Mouse (Mus musculus): ENCODE data around the gene Gm49380.

Gene Gm49380

GRCm38 (mm10) chr9:44113105-44113789, at the start of gene Gm49380, which contains the start of gene Rnf26:
Gm49380 (minus strand) TSS chr9:44113500.
Rnf26 (minus strand) TSS chr9:44113517.
- DNase-seq: peak; percentile 95

- no peak for DNase-seq
Measured at GRCm38 (mm10) chr9:44159886-44160285, 46.6 kb upstream of the Gm49380 start.

- peak; percentile 32 for DNase-seq
Measured at GRCm38 (mm10) chr9:44147290-44147689, 34.0 kb upstream of the Gm49380 start.

GRCm38 (mm10) chr9:44144718-44145060, 31.4 kb upstream of the Gm49380 start:
- DNase-seq: no peak

GRCm38 (mm10) chr9:44144023-44144717, 30.9 kb upstream of the Gm49380 start:
- DNase-seq: no peak

GRCm38 (mm10) chr9:44143421-44143820, 30.1 kb upstream of the Gm49380 start:
- DNase-seq: no peak

- no peak for DNase-seq
Measured at GRCm38 (mm10) chr9:44141951-44142350, 28.7 kb upstream of the Gm49380 start.

- no peak for DNase-seq
Measured at GRCm38 (mm10) chr9:44137846-44138245, 24.5 kb upstream of the Gm49380 start.

GRCm38 (mm10) chr9:44135731-44136411, 22.6 kb upstream of the Gm49380 start:
- DNase-seq: no peak

- DNase-seq: peak; percentile 61
Measured at GRCm38 (mm10) chr9:44134851-44135730, 21.8 kb upstream of the Gm49380 start.

GRCm38 (mm10) chr9:44134101-44134850, 21.0 kb upstream of the Gm49380 start, which contains the start of gene Mcam:
Mcam (plus strand) TSS chr9:44134469.
- peak; percentile 58 for DNase-seq

GRCm38 (mm10) chr9:44133287-44133686, 20.0 kb upstream of the Gm49380 start:
- DNase-seq: no peak

- no peak for DNase-seq
Measured at GRCm38 (mm10) chr9:44132200-44132599, 18.9 kb upstream of the Gm49380 start.

GRCm38 (mm10) chr9:44131276-44131590, 17.9 kb upstream of the Gm49380 start:
- DNase-seq: no peak

GRCm38 (mm10) chr9:44130581-44131275, 17.4 kb upstream of the Gm49380 start:
- DNase-seq: no peak

- peak; percentile 83 for DNase-seq
Measured at GRCm38 (mm10) chr9:44130034-44130433, 16.7 kb upstream of the Gm49380 start.

- DNase-seq: no peak
Measured at GRCm38 (mm10) chr9:44129633-44130032, 16.3 kb upstream of the Gm49380 start.

- DNase-seq: no peak
Measured at GRCm38 (mm10) chr9:44127351-44127801, 14.1 kb upstream of the Gm49380 start.

- DNase-seq: no peak
Measured at GRCm38 (mm10) chr9:44126746-44127145, 13.4 kb upstream of the Gm49380 start.

GRCm38 (mm10) chr9:44125546-44126428, 12.5 kb upstream of the Gm49380 start:
- DNase-seq: peak; percentile 87
